Mouse (Mus musculus) embryonic fibroblast, embryonic 13.5 days (primary cell): ENCODE results near the gene Slc25a11.

Experiments used
- CTCF ChIP-seq: IDR thresholded peaks from 2 replicates; pipeline ENCODE4 v1.5.1; 2011; ENCODE audit warnings: mild to moderate bottlenecking, control low read depth, low read length, moderate library complexity, borderline replicate concordance; ENCODE audit not compliant: insufficient read depth
- POLR2A ChIP-seq: IDR thresholded peaks from 2 replicates; pipeline ENCODE4 v1.6.1; 2011; ENCODE audit warnings: low read depth, mild to moderate bottlenecking, control low read depth, low read length, moderate library complexity

DNA sequence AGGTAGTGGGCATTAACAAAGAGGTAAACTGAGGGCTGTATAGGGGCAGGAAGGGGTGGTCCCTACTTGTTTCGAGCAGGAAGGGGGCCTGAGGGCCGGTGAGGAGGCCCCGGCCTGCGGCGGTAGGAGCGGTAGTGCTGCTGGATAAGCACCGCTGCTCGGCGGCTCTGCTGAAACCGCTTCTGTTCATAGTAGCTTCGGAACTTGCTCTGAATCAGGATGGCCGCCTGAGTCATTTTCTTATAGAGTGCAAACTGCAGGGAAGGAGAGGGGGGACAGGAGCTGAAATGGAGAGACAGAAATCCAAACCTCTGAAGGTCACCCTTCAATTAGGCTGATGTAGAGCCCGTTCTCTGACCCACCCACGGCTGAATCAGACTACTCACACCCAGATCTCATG is 23.2 kb upstream of the Slc25a11 start:
- TF ChIP-seq CTCF (no peak), POLR2A (no peak; the same call in 1 of the 2 replicates)
